Mouse (Mus musculus): ENCODE measurements around the gene Uqcc2.

The Uqcc2 gene

DNA sequence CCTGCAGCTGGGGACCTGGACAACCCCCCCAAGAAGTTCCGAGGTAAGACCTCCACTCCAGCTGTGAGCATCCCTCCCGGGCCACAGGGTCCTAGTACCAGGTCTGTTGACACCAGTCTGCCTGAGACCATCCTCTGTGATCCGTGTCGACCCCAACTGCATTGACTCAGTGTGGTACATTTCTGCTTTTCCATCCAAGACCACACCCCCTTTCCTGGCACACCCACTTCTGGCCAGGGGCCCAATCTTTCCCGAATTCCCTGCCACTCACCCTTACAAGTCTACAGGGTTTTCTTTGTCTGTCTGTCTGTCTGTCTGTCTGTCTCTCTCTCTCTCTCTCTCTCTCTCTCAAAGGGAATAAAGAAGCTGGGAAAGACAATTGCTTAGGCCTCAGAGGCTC is 60.6 kb downstream of the Uqcc2 start:
- no peak for DNase-seq
